ENCODE assay signal across 8 mouse cellular contexts in genomic region chr16:94311931-94312330, GRCm38 (mm10). TPM values are rescaled to one million over a fixed set of nuclear protein-coding genes. Genes with fewer than 3 reads are reported as not detected.
DNase-seq lines count a peak whose midpoint lies in the region; ATAC-seq and TF ChIP-seq lines count a peak whose summit lies in the region.
"Had no signal": no experiment of that assay in that cellular context is flagged by ENCODE, and none has a peak within 500 bp of the region (broad histone marks: within the 10 kb centered on the region; RNA-seq: fewer than 3 reads in every experiment).

No protein-coding gene starts in this region.

- H3K4me1 ChIP-seq in forebrain, embryonic 11.5 days (replicated peaks; ENCODE audit: control insufficient read depth, insufficient read depth, low read length), result peaks cover 4% of the 10 kb centered on the region; the same call in 1 of the 2 replicates
- peaks cover 14% of the 10 kb centered on the region; the same call in 1 of the 2 replicates for H3K4me1 ChIP-seq in limb, embryonic 12.5 days (replicated peaks)
- peaks cover 31% of the 10 kb centered on the region for H3K4me1 ChIP-seq in neural tube, embryonic 15.5 days

- no peaks in the 10 kb centered on the region for H3K9me3 ChIP-seq in forebrain, embryonic 11.5 days (ENCODE audit: control insufficient read depth, low read length)
- H3K9me3 ChIP-seq in limb, embryonic 12.5 days, result no peaks in the 10 kb centered on the region
- H3K9me3 ChIP-seq in neural tube, embryonic 15.5 days (replicated peaks), result no peaks in the 10 kb centered on the region

- no peaks in the 10 kb centered on the region for H3K27me3 ChIP-seq in forebrain, embryonic 11.5 days (ENCODE audit: control insufficient read depth, insufficient read depth, low read length)
- H3K27me3 ChIP-seq in limb, embryonic 12.5 days, result peaks cover 6% of the 10 kb centered on the region
- no peaks in the 10 kb centered on the region for H3K27me3 ChIP-seq in neural tube, embryonic 15.5 days (replicated peaks)

- H3K4me2 ChIP-seq in forebrain, embryonic 11.5 days (ENCODE audit: low read depth, low read length, severe bottlenecking), result peak overlapping the region; percentile 79; the same call in 1 of the 2 replicates
- H3K4me2 ChIP-seq in limb, embryonic 12.5 days, result peak overlapping the region; percentile 82
- peak overlapping the region; percentile 58 for H3K4me2 ChIP-seq in neural tube, embryonic 15.5 days

- intact Hi-C loops in left cerebral cortex, adult 2 months (cut with DNase I), result loop anchor here (5.0 kb wide), 1 partner anchor 255 kb away; no protein-coding TSS in a partner anchor
- intact Hi-C loops in left cerebral cortex, postnatal 10 days (cut with DNase I), result loop anchor here (5.0 kb wide), 1 partner anchor 45 kb away; no protein-coding TSS in a partner anchor

- H3K27ac ChIP-seq in left cerebral cortex, adult 2 months, result peak overlapping the region; percentile 100
- H3K27ac ChIP-seq in forebrain, embryonic 11.5 days (ENCODE audit: low read depth, low read length), result no peak overlapping the region; the same call in 1 of the 2 replicates
- H3K27ac ChIP-seq in limb, embryonic 12.5 days, result no peak overlapping the region
- H3K27ac ChIP-seq in neural tube, embryonic 15.5 days (replicated peaks), result peak overlapping the region; percentile 100

- H3K4me3 ChIP-seq in left cerebral cortex, adult 2 months, result peak overlapping the region; percentile 91
- peak overlapping the region; percentile 55; the same call in 1 of the 2 replicates for H3K4me3 ChIP-seq in forebrain, embryonic 11.5 days (ENCODE audit: low read depth, low read length)
- peak overlapping the region; percentile 63 for H3K4me3 ChIP-seq in limb, embryonic 12.5 days (replicated peaks)
- peak overlapping the region; percentile 69; the same call in 1 of the 2 replicates for H3K4me3 ChIP-seq in neural tube, embryonic 15.5 days (replicated peaks)

- no peak for ATAC-seq in forebrain, embryonic 11.5 days (replicated peaks; ENCODE audit: low FRiP score)
- no peak for ATAC-seq in limb, embryonic 12.5 days (ENCODE audit: insufficient number of reproducible peaks, insufficient read depth, low FRiP score, low TSS enrichment, low read depth)
- ATAC-seq in neural tube, embryonic 15.5 days (ENCODE audit: low FRiP score), result no peak

- TF ChIP-seq CTCF in left cerebral cortex, adult 2 months (IDR thresholded peaks at IDR 0.05), result no peak

- no peak for DNase-seq in left cerebral cortex, adult 2 months (ENCODE audit: extremely low spot score in 1 of 2, low spot score in 2 of 2)
- DNase-seq in left cerebral cortex, postnatal 10 days (ENCODE audit: extremely low spot score in 1 of 2, low spot score in 2 of 2), result no peak
- no peak for DNase-seq in forebrain, embryonic 11.5 days (ENCODE audit: low spot score)
- DNase-seq in MN1 (ENCODE audit: low spot score), result no peak
- DNase-seq in embryo, embryonic 10.5 days (ENCODE audit: low spot score), result no peak

- no peaks in the 10 kb centered on the region for H3K36me3 ChIP-seq in forebrain, embryonic 11.5 days (ENCODE audit: control insufficient read depth, insufficient read depth, low read length)
- H3K36me3 ChIP-seq in limb, embryonic 12.5 days, result no peaks in the 10 kb centered on the region
- no peaks in the 10 kb centered on the region for H3K36me3 ChIP-seq in neural tube, embryonic 15.5 days

- WGBS in forebrain, embryonic 11.5 days, result 72% methylated on average over 4 of the region's 4 CpGs
- 79% methylated on average over 4 of the region's 4 CpGs for WGBS in limb, embryonic 12.5 days
- WGBS in neural tube, embryonic 15.5 days, result 52% methylated on average over 4 of the region's 4 CpGs

- H3K9ac ChIP-seq in forebrain, embryonic 11.5 days (ENCODE audit: low read length), result no peak overlapping the region; the same call in 1 of the 2 replicates
- no peak overlapping the region for H3K9ac ChIP-seq in limb, embryonic 12.5 days (replicated peaks)
- peak overlapping the region; percentile 32; the same call in 1 of the 2 replicates for H3K9ac ChIP-seq in neural tube, embryonic 15.5 days (replicated peaks)

RNA-seq across cellular contexts. Expression of gene Hlcs, which starts 1.4 kb away (rescaled TPM):
- total RNA-seq in left cerebral cortex, adult 2 months (2021), result 10 to 100 TPM; 16.6 to 17.4 TPM
- 10 to 100 TPM; 12.4 to 13.1 TPM for total RNA-seq in left cerebral cortex, postnatal 10 days (2021)
- 13.8 TPM in 2 replicates for polyA plus RNA-seq in forebrain, embryonic 11.5 days (2014; fragmentation: Nextera tagmentation; extraction: Ambion mirVana)
- 11.5 and 11.9 TPM in 2 replicates for polyA plus RNA-seq in limb, embryonic 12.5 days (2016; fragmentation: Nextera tagmentation; extraction: Ambion mirVana)
- 8.3 and 8.7 TPM in 2 replicates for polyA plus RNA-seq in neural tube, embryonic 15.5 days (2015; fragmentation: Nextera tagmentation; extraction: Ambion mirVana)

RNA-seq across cellular contexts. Expression of gene Ripply3, which starts 16.3 kb away (rescaled TPM):
- under 1 TPM; 0.29 to 0.51 TPM for total RNA-seq in left cerebral cortex, adult 2 months (2021)
- total RNA-seq in left cerebral cortex, postnatal 10 days (2021), result under 1 TPM in 1 of 2 experiments, not detected in 1; 0.43 TPM
- 5.4 and 5.7 TPM in 2 replicates for polyA plus RNA-seq in forebrain, embryonic 11.5 days (2014; fragmentation: Nextera tagmentation; extraction: Ambion mirVana)
- 3.7 and 4.3 TPM in 2 replicates for polyA plus RNA-seq in limb, embryonic 12.5 days (2016; fragmentation: Nextera tagmentation; extraction: Ambion mirVana)
- polyA plus RNA-seq in neural tube, embryonic 15.5 days (2015; fragmentation: Nextera tagmentation; extraction: Ambion mirVana), result 0.81 and 0.88 TPM in 2 replicates
- total RNA-seq: common myeloid progenitor, adult 5-6 weeks had no signal

RNA-seq across cellular contexts. Expression of gene Ttc3, which starts 58.5 kb away (rescaled TPM):
- 100 to 1,000 TPM; 982 to 987 TPM for total RNA-seq in left cerebral cortex, adult 2 months (2021)
- total RNA-seq in left cerebral cortex, postnatal 10 days (2021), result 100 to 1,000 TPM; 798 to 822 TPM
- 458 and 484 TPM in 2 replicates for polyA plus RNA-seq in forebrain, embryonic 11.5 days (2014; fragmentation: Nextera tagmentation; extraction: Ambion mirVana)
- polyA plus RNA-seq in limb, embryonic 12.5 days (2016; fragmentation: Nextera tagmentation; extraction: Ambion mirVana), result 334 and 339 TPM in 2 replicates
- 804 and 915 TPM in 2 replicates for polyA plus RNA-seq in neural tube, embryonic 15.5 days (2015; fragmentation: Nextera tagmentation; extraction: Ambion mirVana)

RNA-seq across cellular contexts. Expression of gene Pigp, which starts 59.7 kb away (rescaled TPM):
- 10 to 100 TPM; 36.9 to 40.2 TPM for total RNA-seq in left cerebral cortex, adult 2 months (2021)
- total RNA-seq in left cerebral cortex, postnatal 10 days (2021), result 10 to 100 TPM; 46.8 to 51.4 TPM
- polyA plus RNA-seq in forebrain, embryonic 11.5 days (2014; fragmentation: Nextera tagmentation; extraction: Ambion mirVana), result 92.3 and 97.6 TPM in 2 replicates
- polyA plus RNA-seq in limb, embryonic 12.5 days (2016; fragmentation: Nextera tagmentation; extraction: Ambion mirVana), result 97.9 and 101 TPM in 2 replicates
- 119 and 129 TPM in 2 replicates for polyA plus RNA-seq in neural tube, embryonic 15.5 days (2015; fragmentation: Nextera tagmentation; extraction: Ambion mirVana)

Comparison
In these comparisons a context has a peak if more than half of its experiments do, and no peak if none do; other contexts are left out.
1. H3K27ac ChIP-seq: peak in left cerebral cortex, adult 2 months (single experiment) and neural tube, embryonic 15.5 days (single experiment); none in forebrain, embryonic 11.5 days (single experiment) and limb, embryonic 12.5 days (single experiment).
2. Peak in every context shown above with its lines, with median percentiles within 50 percentile points of each other: H3K4me3 ChIP-seq and H3K4me2 ChIP-seq.